Mouse (Mus musculus) embryo, embryonic 10 days (tissue): ENCODE data around the gene Kcnh8.

Experiments used
- DNase-seq: peaks from one replicate; pipeline ENCODE4 v3.0.0-alpha.2; 2015; ENCODE audit warnings: low spot score

Kcnh8 gene

GRCm38 (mm10) chr17:52829678-52830077, 227.2 kb downstream of the Kcnh8 start:
- DNase-seq, result no peak

GRCm38 (mm10) chr17:52873195-52873594, 270.7 kb downstream of the Kcnh8 start:
- no peak for DNase-seq

GRCm38 (mm10) chr17:52878964-52879363, 276.5 kb downstream of the Kcnh8 start:
- no peak for DNase-seq

GRCm38 (mm10) chr17:52880051-52880450, 277.5 kb downstream of the Kcnh8 start:
- DNase-seq, result no peak

GRCm38 (mm10) chr17:52885210-52885609, 282.7 kb downstream of the Kcnh8 start:
- no peak for DNase-seq

GRCm38 (mm10) chr17:52920519-52921106, 318.1 kb downstream of the Kcnh8 start:
- no peak for DNase-seq

GRCm38 (mm10) chr17:52943966-52944365, 341.5 kb downstream of the Kcnh8 start:
- DNase-seq, result no peak

- DNase-seq, result no peak
Observed at GRCm38 (mm10) chr17:52972735-52973134, 370.2 kb downstream of the Kcnh8 start.

GRCm38 (mm10) chr17:52980958-52981357, 378.4 kb downstream of the Kcnh8 start:
- DNase-seq, result no peak
